Mouse (Mus musculus) c-Kit-positive CD71-positive TER-119-positive erythroid progenitor cells, embryonic 14.5 days (primary cell): ENCODE measurements around the gene Foxb2.
"Not testable (repeated sequence)": the region's sequence is repeated elsewhere in the genome, so short reads cannot be mapped to it uniquely, and the experiment has no call there.

Experiments
- DNase-seq: peaks from one replicate; pipeline ENCODE4 v3.0.0-alpha.2; 2013; ENCODE audit warnings: low spot score

Foxb2 gene

GRCm38 (mm10) chr19:16873221-16873861 lies at the start of gene Foxb2:
Gene Foxb2 (minus strand): TSS chr19:16873805.
- DNase-seq: no peak

DNA sequence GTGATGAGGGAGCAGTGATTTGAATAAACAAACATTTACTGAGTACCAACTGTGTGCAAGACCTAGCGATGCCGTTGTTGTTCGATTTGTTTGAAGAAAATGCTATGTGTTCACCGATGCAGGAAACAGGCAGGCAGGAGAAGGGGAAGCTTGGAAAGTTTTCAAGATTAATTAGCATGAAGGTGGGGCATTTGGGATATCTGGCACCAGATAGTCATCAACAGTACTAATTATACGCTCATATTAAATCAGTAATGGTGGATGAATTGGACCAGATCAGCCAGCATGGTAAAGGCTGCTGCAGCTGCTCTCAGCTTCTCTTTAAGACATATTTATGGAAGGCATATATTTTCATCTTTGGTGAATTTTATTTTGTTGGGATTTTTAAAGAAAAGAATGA lies 37.9 kb upstream of the Foxb2 start:
- no peak for DNase-seq

- DNase-seq: peak; percentile 3
These were observed 29.5 kb upstream of the Foxb2 start for GRCm38 (mm10) chr19:16903106-16903505.

DNA sequence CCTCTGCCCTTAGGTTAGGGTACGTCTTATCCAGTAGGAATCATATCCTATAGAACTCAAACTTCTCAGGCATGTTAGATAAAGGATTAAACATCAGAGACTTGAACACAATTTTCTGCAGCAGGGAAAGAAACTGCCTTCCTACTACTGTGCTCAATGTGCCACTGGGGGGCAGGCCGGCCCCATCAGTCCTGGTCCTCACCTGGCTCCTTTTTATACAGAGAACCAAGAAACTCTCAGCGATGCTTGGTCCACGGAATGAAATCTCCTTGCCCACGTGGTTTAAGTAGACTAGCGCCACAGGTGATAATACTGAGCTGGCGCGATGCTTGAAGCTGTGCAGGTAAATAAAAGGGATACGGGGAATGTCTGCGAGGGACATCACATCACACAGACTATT lies 26.1 kb upstream of the Foxb2 start:
- no peak for DNase-seq

GRCm38 (mm10) chr19:16898576-16898975 lies 25.0 kb upstream of the Foxb2 start:
- DNase-seq: no peak

- no peak for DNase-seq
These were observed 2.8 kb upstream of the Foxb2 start for GRCm38 (mm10) chr19:16876458-16876770.

DNA sequence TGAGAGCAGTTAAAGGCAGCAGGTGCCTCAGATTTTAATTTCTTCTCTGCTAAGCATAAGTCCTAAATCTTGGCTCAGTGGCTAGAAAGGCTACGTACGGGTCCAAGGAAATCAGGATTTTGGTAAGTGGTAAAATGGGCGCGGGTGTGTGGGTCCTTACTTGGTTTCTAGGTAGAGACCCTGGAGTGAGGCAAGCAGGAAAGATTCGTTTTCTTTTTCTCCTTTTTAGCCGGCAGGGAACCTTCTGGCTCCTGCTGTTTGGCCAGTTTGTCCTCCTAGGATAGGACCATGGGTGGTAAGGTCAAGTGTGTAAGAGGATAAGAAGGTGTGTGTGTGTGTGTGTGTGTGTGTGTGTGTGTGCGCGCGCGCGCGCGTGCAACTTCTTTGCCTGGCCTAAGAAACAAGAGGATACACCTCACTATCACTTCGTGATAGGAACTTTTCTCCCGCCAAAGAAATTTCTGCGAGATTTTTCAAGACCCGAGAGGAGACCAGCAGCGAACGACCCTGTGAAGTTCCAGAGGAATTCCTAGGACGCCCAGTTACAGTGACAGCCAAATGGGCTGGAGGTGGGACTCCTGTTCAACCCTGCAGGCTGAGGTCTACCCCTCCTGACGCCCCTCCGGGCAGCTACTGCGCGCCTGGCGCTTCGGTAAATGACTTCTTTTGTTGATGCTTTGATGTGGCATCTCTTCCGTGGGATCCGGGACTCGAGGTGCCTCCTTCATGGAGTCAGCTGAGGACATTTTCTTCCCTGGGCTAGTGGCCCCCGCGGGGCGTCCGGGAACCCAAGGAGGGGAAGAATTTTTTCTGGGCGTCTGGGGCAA lies 2.2 kb upstream of the Foxb2 start:
- no peak for DNase-seq

- no peak for DNase-seq
These were observed 1.5 kb upstream of the Foxb2 start for GRCm38 (mm10) chr19:16874991-16875540.

GRCm38 (mm10) chr19:16873942-16874861 lies 597 bp upstream of the Foxb2 start:
- no peak for DNase-seq

GRCm38 (mm10) chr19:16872331-16873180 lies 1.0 kb downstream of the Foxb2 start:
- no peak for DNase-seq

DNA sequence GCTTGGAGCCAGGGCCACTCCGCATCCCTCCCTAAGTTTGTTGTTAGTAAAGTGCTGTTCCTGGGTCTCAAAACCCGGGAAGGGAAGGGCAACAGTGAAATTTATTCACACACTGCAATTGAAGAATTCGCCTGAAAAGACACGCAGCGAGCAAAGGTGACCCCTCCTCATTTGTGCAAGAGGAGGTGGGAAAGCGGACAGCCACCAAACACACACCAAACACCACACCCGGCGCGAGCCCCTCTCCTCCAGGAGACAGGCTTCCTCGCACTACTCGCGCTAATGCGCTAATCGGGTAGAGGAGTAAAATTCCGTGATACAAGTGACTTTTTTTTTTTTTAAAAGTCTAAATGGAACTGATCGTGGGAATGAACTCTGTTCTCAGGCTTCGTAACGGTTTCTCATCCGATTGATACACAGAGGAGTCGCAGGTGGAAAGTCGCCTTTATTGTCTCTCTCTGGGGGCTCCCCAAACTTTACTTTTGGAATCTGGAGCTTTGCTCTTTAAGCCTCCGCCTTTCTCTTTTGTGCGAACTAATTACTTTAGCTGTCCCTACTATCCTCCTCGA lies 2.3 kb downstream of the Foxb2 start:
- no peak for DNase-seq

GRCm38 (mm10) chr19:16870501-16871191 lies 3.0 kb downstream of the Foxb2 start:
- DNase-seq: no peak

GRCm38 (mm10) chr19:16868534-16868933 lies 5.1 kb downstream of the Foxb2 start:
- DNase-seq: no peak

- no peak for DNase-seq
These were observed 15.0 kb downstream of the Foxb2 start for GRCm38 (mm10) chr19:16858646-16859045.

GRCm38 (mm10) chr19:16856752-16857151 lies 16.9 kb downstream of the Foxb2 start:
- no peak for DNase-seq

- DNase-seq: not testable (repeated sequence)
These were observed 29.5 kb downstream of the Foxb2 start for GRCm38 (mm10) chr19:16844091-16844490.

- no peak for DNase-seq
These were observed 31.9 kb downstream of the Foxb2 start for GRCm38 (mm10) chr19:16841516-16842249.

DNA sequence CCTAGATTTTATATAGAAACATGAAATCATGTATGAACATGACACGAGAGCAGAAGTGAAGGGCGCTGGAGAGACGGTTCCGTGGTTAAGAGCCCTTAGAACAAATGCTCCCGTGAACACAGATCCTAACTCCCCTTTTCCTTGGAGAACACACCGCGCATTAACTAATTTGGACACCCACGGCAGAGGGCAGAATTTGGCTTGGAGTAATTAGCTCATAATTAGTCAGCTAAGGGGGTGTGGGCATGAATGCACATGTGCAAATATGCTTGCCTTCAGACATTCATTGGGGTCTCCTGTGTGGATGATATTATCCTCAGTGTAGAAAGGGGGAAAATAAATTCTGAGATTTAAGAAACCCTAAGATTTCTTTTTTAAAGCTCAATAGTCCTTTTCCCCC lies 32.6 kb downstream of the Foxb2 start:
- DNase-seq: no peak

- DNase-seq: no peak
These were observed 45.9 kb downstream of the Foxb2 start for GRCm38 (mm10) chr19:16827657-16828056.

DNA sequence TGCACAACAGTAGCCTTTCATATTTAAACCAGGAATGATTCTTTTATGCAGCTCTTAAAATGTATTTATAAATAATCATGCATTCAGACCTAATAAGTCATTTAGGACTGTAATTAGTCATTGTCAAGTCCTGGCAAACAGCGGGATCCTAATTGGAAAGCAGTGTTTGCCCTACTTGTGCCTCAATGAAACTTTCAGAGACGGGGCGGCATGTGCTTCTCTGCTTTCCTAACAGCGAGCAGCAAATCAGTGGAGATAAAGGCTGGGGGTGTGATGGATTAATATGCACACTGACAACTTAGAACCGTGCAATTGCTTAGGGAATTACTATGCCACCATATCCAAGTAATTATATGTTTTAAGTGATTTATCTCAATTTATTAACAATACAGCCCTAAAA lies 48.4 kb downstream of the Foxb2 start:
- DNase-seq: no peak
